Mouse (Mus musculus) cortical plate, adult 2 months (tissue): ENCODE measurements around the gene Frmd8.

Source experiments
- CTCF ChIP-seq: fragments of 200-500 bp; IDR thresholded peaks from 2 replicates; pipeline ENCODE4 v1.5.1; 2011; ENCODE audit warnings: mild to moderate bottlenecking, control low read depth, low read length; ENCODE audit not compliant: insufficient read depth; ENCODE audit errors: extremely low read depth
- POLR2A ChIP-seq: fragments of 200-500 bp; IDR thresholded peaks from 2 replicates; pipeline ENCODE4 v1.6.1; 2011; ENCODE audit warnings: mild to moderate bottlenecking, low read length, control low read depth; ENCODE audit not compliant: insufficient read depth; ENCODE audit errors: extremely low read depth

- no peak for TF ChIP-seq CTCF
- TF ChIP-seq POLR2A: no peak
Measured at GRCm38 (mm10) chr19:5851481-5851971, 23.5 kb downstream of the Frmd8 start.
